8 mouse cellular contexts compared by ENCODE assay signal in the genomic region with DNA sequence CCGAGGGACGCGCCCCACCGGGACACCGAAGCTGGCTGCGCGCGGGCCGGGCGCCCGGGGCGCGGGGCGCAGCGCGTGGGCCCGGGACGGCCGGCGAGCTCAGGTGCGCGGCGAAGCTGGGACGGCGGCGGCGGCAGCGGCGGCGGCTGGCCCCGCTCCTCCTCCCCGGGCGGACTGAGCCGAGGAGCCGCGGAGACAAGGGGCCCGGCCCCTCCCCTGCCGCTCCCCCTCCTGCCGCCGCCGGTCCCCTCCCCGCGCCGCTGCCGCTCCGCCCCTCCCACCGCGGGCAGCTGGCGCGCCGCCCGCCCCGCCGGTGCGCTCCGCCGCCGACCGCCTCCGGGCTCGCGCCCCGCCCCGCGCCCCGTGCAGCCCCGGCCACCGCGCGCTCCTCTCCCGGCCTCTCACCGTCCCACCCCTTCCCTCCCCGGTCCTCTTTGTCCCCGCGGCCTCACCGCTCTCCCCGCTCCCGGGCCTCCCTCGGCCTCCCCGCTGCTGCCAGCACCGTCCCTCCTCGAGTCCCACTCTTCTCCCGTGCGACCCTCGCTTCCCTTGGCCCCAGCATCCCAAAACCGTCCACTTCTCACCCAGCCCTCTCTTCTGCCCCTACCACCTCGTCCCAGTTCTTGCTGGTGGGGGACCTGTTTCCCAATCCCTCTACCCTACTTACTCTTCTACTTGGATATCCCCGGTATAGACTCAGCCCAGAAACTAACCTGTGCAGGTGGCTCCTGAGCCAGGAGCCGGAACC. TPM values are rescaled to one million over a fixed set of nuclear protein-coding genes. Genes with fewer than 3 reads are reported as not detected.
DNase-seq lines count a peak whose midpoint lies in the region; ATAC-seq lines count a peak whose summit lies in the region.

A gene (minus strand): TSS at position 166 of the 748 bp plus-strand sequence.

- no peaks in the 10 kb centered on the region for H3K9me3 ChIP-seq in forebrain, embryonic 11.5 days (ENCODE audit: control insufficient read depth, low read length)
- no peaks in the 10 kb centered on the region for H3K9me3 ChIP-seq in hindbrain, embryonic 12.5 days (replicated peaks)
- no peaks in the 10 kb centered on the region for H3K9me3 ChIP-seq in stomach, embryonic 15.5 days

- DNase-seq in urinary bladder, adult 18-20 months (ENCODE audit: low spot score in 2 of 2): peak; percentile 25 to 47
- no peak for DNase-seq in urinary bladder, postnatal 10 days (ENCODE audit: low spot score)
- peak; percentile 84 for DNase-seq in forebrain, embryonic 11.5 days (ENCODE audit: low spot score)
- DNase-seq in left cerebral cortex, postnatal 14 days (ENCODE audit: low spot score in 2 of 2): peak in 1 of 2 experiments; percentile 41
- DNase-seq in lung, postnatal 4 days: peak; percentile 55 to 77
- no peak for DNase-seq in c-Kit-positive CD71-positive TER-119-positive erythroid progenitor cells, embryonic 14.5 days (ENCODE audit: low spot score)

- intact Hi-C loops in left cerebral cortex, postnatal 14 days (cut with DNase I): loop anchor here (5.0 to 10.0 kb wide), 2 partner anchors 146 to 346 kb away; no protein-coding TSS in a partner anchor

- peaks cover 15% of the 10 kb centered on the region; the same call in 1 of the 2 replicates for H3K4me1 ChIP-seq in forebrain, embryonic 11.5 days (replicated peaks; ENCODE audit: control insufficient read depth, insufficient read depth, low read length)
- peaks cover 32% of the 10 kb centered on the region for H3K4me1 ChIP-seq in hindbrain, embryonic 12.5 days
- peaks cover 18% of the 10 kb centered on the region for H3K4me1 ChIP-seq in stomach, embryonic 15.5 days

- H3K27me3 ChIP-seq in forebrain, embryonic 11.5 days (ENCODE audit: control insufficient read depth, insufficient read depth, low read length): no peaks in the 10 kb centered on the region
- H3K27me3 ChIP-seq in hindbrain, embryonic 12.5 days: no peaks in the 10 kb centered on the region
- 0 out of 2 replicates have a peak, but pooled peaks cover 3% of the 10 kb centered on the region for H3K27me3 ChIP-seq in stomach, embryonic 15.5 days (replicated peaks)

- WGBS in forebrain, embryonic 11.5 days: 1% methylated on average over 34 of the region's 89 CpGs
- WGBS in hindbrain, embryonic 12.5 days: under 1% methylated on average over 37 of the region's 89 CpGs
- 4% methylated on average over 31 of the region's 89 CpGs for WGBS in stomach, embryonic 15.5 days

- peak within 1 kb of the TSS; percentile 94 for H3K27ac ChIP-seq in forebrain, embryonic 11.5 days (ENCODE audit: low read depth, low read length)
- peak within 1 kb of the TSS; percentile 98 for H3K27ac ChIP-seq in hindbrain, embryonic 12.5 days
- H3K27ac ChIP-seq in stomach, embryonic 15.5 days: peak within 1 kb of the TSS; percentile 91

- peak; percentile 76 for ATAC-seq in forebrain, embryonic 11.5 days (replicated peaks; ENCODE audit: low FRiP score)
- ATAC-seq in hindbrain, embryonic 12.5 days (ENCODE audit: low FRiP score): peak; percentile 77
- peak; percentile 57 for ATAC-seq in stomach, embryonic 15.5 days (ENCODE audit: insufficient read depth, low FRiP score, low read depth)

- H3K9ac ChIP-seq in forebrain, embryonic 11.5 days (ENCODE audit: low read length): peak within 1 kb of the TSS; percentile 99
- peak within 1 kb of the TSS; percentile 99 for H3K9ac ChIP-seq in hindbrain, embryonic 12.5 days
- peak within 1 kb of the TSS; percentile 80 for H3K9ac ChIP-seq in stomach, embryonic 15.5 days

- H3K36me3 ChIP-seq in forebrain, embryonic 11.5 days (ENCODE audit: control insufficient read depth, insufficient read depth, low read length): no peaks in the 10 kb centered on the region
- no peaks in the 10 kb centered on the region for H3K36me3 ChIP-seq in hindbrain, embryonic 12.5 days
- no peaks in the 10 kb centered on the region for H3K36me3 ChIP-seq in stomach, embryonic 15.5 days

- H3K4me3 ChIP-seq in forebrain, embryonic 11.5 days (ENCODE audit: low read depth, low read length): peak within 1 kb of the TSS; percentile 92
- H3K4me3 ChIP-seq in hindbrain, embryonic 12.5 days: peak within 1 kb of the TSS; percentile 91
- H3K4me3 ChIP-seq in stomach, embryonic 15.5 days (replicated peaks): peak within 1 kb of the TSS; percentile 73

- peak within 1 kb of the TSS; percentile 83 for H3K4me2 ChIP-seq in forebrain, embryonic 11.5 days (ENCODE audit: low read depth, low read length, severe bottlenecking)
- H3K4me2 ChIP-seq in hindbrain, embryonic 12.5 days (replicated peaks): peak within 1 kb of the TSS; percentile 75
- peak within 1 kb of the TSS; percentile 81 for H3K4me2 ChIP-seq in stomach, embryonic 15.5 days

RNA-seq across cellular contexts. Expression of the gene that starts here (rescaled TPM):
- 37.0 and 38.0 TPM in 2 replicates for polyA plus RNA-seq in forebrain, embryonic 11.5 days (2014; fragmentation: Nextera tagmentation; extraction: Ambion mirVana)
- polyA plus RNA-seq in hindbrain, embryonic 12.5 days (2016; fragmentation: Nextera tagmentation; extraction: Ambion mirVana): 40.9 and 44.9 TPM in 2 replicates
- 10 to 100 TPM; 18.3 to 18.5 TPM for total RNA-seq in left cerebral cortex, postnatal 14 days (2021)
- 11.3 and 12.6 TPM in 2 replicates for polyA plus RNA-seq in stomach, embryonic 15.5 days (2015; fragmentation: Nextera tagmentation; extraction: Ambion mirVana)

Comparison
In these comparisons a context has a peak if more than half of its experiments do, and no peak if none do; other contexts are left out.
1. DNase-seq: peak in urinary bladder, adult 18-20 months (2 of 2), forebrain, embryonic 11.5 days (single experiment) and lung, postnatal 4 days (2 of 2); none in urinary bladder, postnatal 10 days (single experiment) and c-Kit-positive CD71-positive TER-119-positive erythroid progenitor cells, embryonic 14.5 days (single experiment).
2. Peak in every context shown above with its lines, with median percentiles within 50 percentile points of each other: ATAC-seq, H3K27ac ChIP-seq, H3K4me2 ChIP-seq, H3K4me3 ChIP-seq and H3K9ac ChIP-seq.